Mouse (Mus musculus) C2C12 (cell line): Measurements from ENCODE around the gene Plppr5. TPM values are rescaled to one million over a fixed set of nuclear protein-coding genes. Genes with fewer than 3 reads are reported as not detected.

Experiments used
- H3K27me3 ChIP-seq: one replicate; pipeline ENCODE4 v1.6.1; 2011; ENCODE audit not compliant: control insufficient read depth, insufficient read depth, insufficient read length
- H3K36me3 ChIP-seq: one replicate; pipeline ENCODE4 v1.6.1; 2011; ENCODE audit not compliant: control insufficient read depth, insufficient read depth
- H3K4me3 ChIP-seq: one replicate; pipeline ENCODE4 v1.5.1; 2011; ENCODE audit warnings: mild to moderate bottlenecking, control low read depth; ENCODE audit not compliant: poor library complexity, insufficient read depth, severe bottlenecking
- H3K79me2 ChIP-seq: one replicate; pipeline ENCODE4 v1.6.1; 2011; ENCODE audit not compliant: control insufficient read depth, insufficient read depth
- H3K79me3 ChIP-seq: one replicate; pipeline ENCODE4 v1.6.1; 2011; ENCODE audit warnings: low read depth, control low read depth
- H3ac ChIP-seq: one replicate; pipeline ENCODE3; 2011; ENCODE audit warnings: low read depth; ENCODE audit not compliant: control insufficient read depth, insufficient read length
- CEBPB ChIP-seq: IDR thresholded peaks from one replicate; pipeline ENCODE4 v1.6.1; 2011; ENCODE audit warnings: low read depth, mild to moderate bottlenecking, control low read depth, moderate library complexity
- CTCF ChIP-seq: IDR thresholded peaks from one replicate; pipeline ENCODE4 v1.5.1; 2011; ENCODE audit not compliant: control insufficient read depth, insufficient read depth, insufficient read length
- FOSL1 ChIP-seq: IDR thresholded peaks from one replicate; pipeline ENCODE4 v1.8.0; 2011; ENCODE audit warnings: mild to moderate bottlenecking, low read length; ENCODE audit not compliant: poor library complexity, insufficient read depth, severe bottlenecking
- MAX ChIP-seq: IDR thresholded peaks from one replicate; pipeline ENCODE4 v1.6.1; 2011; ENCODE audit warnings: mild to moderate bottlenecking, control low read depth
- MYOD1 ChIP-seq: IDR thresholded peaks from one replicate; pipeline ENCODE4 v1.6.1; 2011; ENCODE audit warnings: low read depth; ENCODE audit not compliant: control insufficient read depth, insufficient read length
- MYOG ChIP-seq: IDR thresholded peaks from one replicate; pipeline ENCODE4 v1.6.1; 2011; ENCODE audit not compliant: control insufficient read depth, insufficient read length; ENCODE audit errors: extremely low read depth
- USF1 ChIP-seq: IDR thresholded peaks from one replicate; pipeline ENCODE4 v1.6.1; 2011; ENCODE audit warnings: low read depth, mild to moderate bottlenecking, control low read depth, moderate library complexity
- polyA plus RNA-seq: library from polyadenylated mRNA; unstranded; fragments of >200 nt; fragmentation: generic; extraction: Trizol; gene quantifications from one replicate; pipeline ENCODE4 v1.2.1, GENCODE M21; 2012; ENCODE audit warnings: missing spikeins

Plppr5 gene
- polyA plus RNA-seq, 1 experiment = not detected

DNA sequence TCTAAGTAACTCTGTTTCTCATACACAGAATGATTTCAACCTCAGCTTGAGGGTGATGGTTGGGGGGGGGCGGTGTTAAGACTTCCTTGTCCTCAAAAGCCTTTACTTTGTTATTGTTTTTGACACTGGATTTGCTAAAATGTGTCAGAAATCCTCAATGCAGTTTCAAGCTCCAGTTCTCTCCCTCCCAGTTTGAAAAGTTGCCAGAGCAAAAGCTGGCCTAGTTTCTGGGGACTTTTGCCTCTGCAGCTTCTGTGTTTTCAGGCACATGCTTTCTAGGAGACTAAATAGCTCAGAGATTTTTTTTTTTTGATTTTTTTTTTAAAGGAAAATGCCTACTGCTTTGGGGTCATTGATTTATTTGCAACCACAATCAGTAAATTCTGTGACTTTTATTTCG, 2.7 kb downstream of the Plppr5 start:
- Histone ChIP-seq H3K79me3 (no peaks in the 10 kb centered on the region), H3ac (no peak overlapping the region), H3K4me3 (no peak overlapping the region), H3K36me3 (no peaks in the 10 kb centered on the region), H3K27me3 (peaks cover 10% of the 10 kb centered on the region), H3K79me2 (no peaks in the 10 kb centered on the region)
- no peak for TF ChIP-seq MYOD1
- TF ChIP-seq USF1 = no peak
- no peak for TF ChIP-seq MAX
- TF ChIP-seq CTCF = no peak
- no peak for TF ChIP-seq FOSL1
- no peak for TF ChIP-seq CEBPB
- no peak for TF ChIP-seq MYOG

DNA sequence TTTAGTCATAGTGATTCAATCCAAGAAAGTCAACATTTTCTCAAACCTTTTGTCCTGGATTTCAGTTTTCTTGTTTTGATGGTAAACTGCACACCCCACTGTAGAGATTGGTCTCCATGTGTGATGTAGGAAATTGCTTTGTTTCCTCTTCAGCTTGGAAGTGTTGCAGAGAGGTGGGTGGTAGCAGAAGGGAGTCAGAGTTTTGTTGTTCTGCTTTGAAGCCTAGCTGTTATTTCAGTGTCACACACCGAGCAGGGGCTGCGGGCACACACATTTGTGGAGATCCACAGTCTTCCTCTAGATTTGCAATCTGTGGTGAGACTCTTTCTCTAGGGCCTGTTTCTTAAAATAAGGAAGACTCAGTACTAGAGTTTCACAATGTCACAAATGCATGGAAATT, 8.0 kb downstream of the Plppr5 start:
- Histone ChIP-seq H3K36me3 (no peaks in the 10 kb centered on the region), H3K4me3 (no peak overlapping the region), H3K79me2 (no peaks in the 10 kb centered on the region), H3K79me3 (no peaks in the 10 kb centered on the region), H3K27me3 (no peaks in the 10 kb centered on the region), H3ac (no peak overlapping the region)
- TF ChIP-seq FOSL1 = no peak
- no peak for TF ChIP-seq CTCF
- TF ChIP-seq MYOD1 = no peak
- TF ChIP-seq MYOG = no peak
- TF ChIP-seq USF1 = no peak
- no peak for TF ChIP-seq CEBPB
- no peak for TF ChIP-seq MAX

GRCm38 (mm10) chr3:117602404-117602803, 27.8 kb downstream of the Plppr5 start:
- Histone ChIP-seq H3K36me3 (no peaks in the 10 kb centered on the region), H3K79me2 (no peaks in the 10 kb centered on the region), H3K27me3 (no peaks in the 10 kb centered on the region), H3K4me3 (no peak overlapping the region), H3ac (no peak overlapping the region), H3K79me3 (no peaks in the 10 kb centered on the region)
- TF ChIP-seq MYOG (no peak), FOSL1 (no peak), USF1 (no peak), CTCF (no peak), MYOD1 (no peak), CEBPB (no peak)

GRCm38 (mm10) chr3:117603458-117603857, 28.8 kb downstream of the Plppr5 start:
- H3K36me3 ChIP-seq = no peaks in the 10 kb centered on the region
- H3K79me3 ChIP-seq = no peaks in the 10 kb centered on the region
- H3K79me2 ChIP-seq = no peaks in the 10 kb centered on the region
- no peak overlapping the region for H3ac ChIP-seq
- TF ChIP-seq MAX = no peak
- TF ChIP-seq CTCF = no peak
- TF ChIP-seq CEBPB = no peak
- TF ChIP-seq USF1 = no peak
- no peak for TF ChIP-seq MYOD1
- TF ChIP-seq MYOG = no peak
- TF ChIP-seq FOSL1 = no peak
- no peak overlapping the region for H3K4me3 ChIP-seq
- no peaks in the 10 kb centered on the region for H3K27me3 ChIP-seq

GRCm38 (mm10) chr3:117606383-117606782, 31.7 kb downstream of the Plppr5 start:
- Histone ChIP-seq H3K79me2 (no peaks in the 10 kb centered on the region), H3ac (no peak overlapping the region), H3K4me3 (no peak overlapping the region), H3K27me3 (no peaks in the 10 kb centered on the region), H3K36me3 (no peaks in the 10 kb centered on the region), H3K79me3 (no peaks in the 10 kb centered on the region)
- no peak for TF ChIP-seq MYOG
- no peak for TF ChIP-seq MYOD1
- no peak for TF ChIP-seq MAX
- TF ChIP-seq USF1 = no peak
- no peak for TF ChIP-seq CEBPB

DNA sequence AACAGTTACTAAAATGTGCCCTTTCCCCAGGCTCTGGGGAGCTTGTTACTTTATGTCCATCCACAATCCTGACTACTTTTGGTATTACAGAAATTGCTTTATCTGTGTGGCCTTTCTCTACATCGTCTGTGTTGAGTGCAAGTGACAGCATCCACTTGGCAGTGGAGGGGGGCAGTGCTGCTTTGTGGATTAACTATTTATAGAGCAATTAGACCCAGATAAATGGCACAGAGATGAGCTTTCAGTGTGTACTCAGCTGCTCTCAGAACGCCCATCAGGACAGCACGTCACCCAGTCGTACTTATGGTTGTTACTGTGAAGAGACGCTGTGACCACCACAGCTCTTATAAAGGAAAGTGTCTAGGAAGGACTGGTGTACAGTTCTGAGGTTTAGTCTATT, 36.8 kb downstream of the Plppr5 start:
- Histone ChIP-seq H3K79me3 (no peaks in the 10 kb centered on the region), H3K4me3 (no peak overlapping the region), H3K27me3 (no peaks in the 10 kb centered on the region), H3ac (no peak overlapping the region), H3K79me2 (no peaks in the 10 kb centered on the region), H3K36me3 (no peaks in the 10 kb centered on the region)
- TF ChIP-seq CTCF = no peak
- no peak for TF ChIP-seq MAX
- TF ChIP-seq MYOD1 = no peak
- TF ChIP-seq FOSL1 = no peak
- no peak for TF ChIP-seq MYOG
- no peak for TF ChIP-seq USF1
- TF ChIP-seq CEBPB = no peak
